Mouse (Mus musculus): ENCODE measurements at regions not wholly inside any gene's neighbourhood (a gene's known extent, or its start where the extent isn't known, plus 50 kb on each side); places are given as distances from the start of the nearest gene placed in this dataset.
A peak's percentile ranks its signal among the peaks of the same experiment; 100 is the strongest.

- Histone ChIP-seq H3K9ac (no peak overlapping the region), H3K36me3 (no peaks in the 10 kb centered on the region), H3K4me2 (replicated peaks) (no peak overlapping the region), H3K4me1 (peaks cover 6% of the 10 kb centered on the region; the same call in 1 of the 2 replicates), H3K27me3 (0 out of 2 replicates have a peak, but pooled peaks cover 9% of the 10 kb centered on the region), H3K9me3 (replicated peaks) (no peaks in the 10 kb centered on the region), H3K27ac (replicated peaks) (no peak overlapping the region), H3K4me3 (replicated peaks) (no peak overlapping the region)
- WGBS = 15% methylated on average over 5 of the region's 5 CpGs
- peak; percentile 80; the same call in 1 of the 2 replicates for ATAC-seq (ENCODE audit: insufficient number of reproducible peaks, low FRiP score, low TSS enrichment, low read depth)
Measured at GRCm38 (mm10) chr1:83870853-83871567, 463.0 kb upstream of the Sphkap start.

- Histone ChIP-seq H3K9me3 (replicated peaks) (no peaks in the 10 kb centered on the region), H3K4me2 (replicated peaks) (no peak overlapping the region), H3K4me1 (peaks cover 6% of the 10 kb centered on the region; the same call in 1 of the 2 replicates), H3K36me3 (no peaks in the 10 kb centered on the region), H3K4me3 (replicated peaks) (no peak overlapping the region), H3K9ac (no peak overlapping the region), H3K27me3 (0 out of 2 replicates have a peak, but pooled peaks cover 16% of the 10 kb centered on the region), H3K27ac (replicated peaks) (no peak overlapping the region)
- ATAC-seq (ENCODE audit: insufficient number of reproducible peaks, low FRiP score, low TSS enrichment, low read depth) = no peak
- WGBS = 53% methylated on average over 2 of the region's 2 CpGs
Measured at GRCm38 (mm10) chr1:83869046-83869445, 461.0 kb upstream of the Sphkap start.

GRCm38 (mm10) chr1:83862541-83862940, 454.5 kb upstream of the Sphkap start:
- Histone ChIP-seq H3K9me3 (replicated peaks) (no peaks in the 10 kb centered on the region), H3K4me1 (no peaks in the 10 kb centered on the region), H3K27me3 (0 out of 2 replicates have a peak, but pooled peaks cover 7% of the 10 kb centered on the region), H3K4me3 (replicated peaks) (no peak overlapping the region), H3K4me2 (replicated peaks) (no peak overlapping the region), H3K36me3 (no peaks in the 10 kb centered on the region), H3K9ac (no peak overlapping the region), H3K27ac (replicated peaks) (no peak overlapping the region)
- ATAC-seq (ENCODE audit: insufficient number of reproducible peaks, low FRiP score, low TSS enrichment, low read depth) = no peak
- WGBS = 68% methylated on average over 1 of the region's 1 CpGs

GRCm38 (mm10) chr1:83862128-83862527, 454.1 kb upstream of the Sphkap start:
- Histone ChIP-seq H3K4me3 (replicated peaks) (no peak overlapping the region), H3K36me3 (no peaks in the 10 kb centered on the region), H3K9me3 (replicated peaks) (no peaks in the 10 kb centered on the region), H3K4me2 (replicated peaks) (no peak overlapping the region), H3K4me1 (no peaks in the 10 kb centered on the region), H3K27ac (replicated peaks) (no peak overlapping the region), H3K9ac (no peak overlapping the region), H3K27me3 (0 out of 2 replicates have a peak, but pooled peaks cover 7% of the 10 kb centered on the region)
- WGBS = 47% methylated on average over 3 of the region's 3 CpGs
- ATAC-seq (ENCODE audit: insufficient number of reproducible peaks, low FRiP score, low TSS enrichment, low read depth) = no peak

GRCm38 (mm10) chr1:83859732-83860424, 451.9 kb upstream of the Sphkap start:
- H3K4me2 ChIP-seq (replicated peaks) = no peak overlapping the region
- H3K9me3 ChIP-seq (replicated peaks) = no peaks in the 10 kb centered on the region
- no peak overlapping the region for H3K4me3 ChIP-seq (replicated peaks)
- no peaks in the 10 kb centered on the region for H3K36me3 ChIP-seq
- H3K27me3 ChIP-seq = 0 out of 2 replicates have a peak, but pooled peaks cover 3% of the 10 kb centered on the region
- H3K4me1 ChIP-seq = no peaks in the 10 kb centered on the region
- H3K27ac ChIP-seq (replicated peaks) = no peak overlapping the region
- no peak overlapping the region for H3K9ac ChIP-seq
- no peak for ATAC-seq (ENCODE audit: insufficient number of reproducible peaks, low FRiP score, low TSS enrichment, low read depth)
- WGBS = 81% methylated on average over 3 of the region's 3 CpGs

- Histone ChIP-seq H3K27me3 (no peaks in the 10 kb centered on the region), H3K4me2 (replicated peaks) (no peak overlapping the region), H3K9ac (no peak overlapping the region), H3K27ac (replicated peaks) (no peak overlapping the region), H3K4me3 (replicated peaks) (no peak overlapping the region), H3K4me1 (no peaks in the 10 kb centered on the region), H3K9me3 (replicated peaks) (no peaks in the 10 kb centered on the region), H3K36me3 (no peaks in the 10 kb centered on the region)
- whole genome bisulfite sequencing = 52% methylated on average over 5 of the region's 5 CpGs
- no peak for ATAC-seq (ENCODE audit: insufficient number of reproducible peaks, low FRiP score, low TSS enrichment, low read depth)
Measured at GRCm38 (mm10) chr1:83853996-83854395, 446.0 kb upstream of the Sphkap start.

- Histone ChIP-seq H3K4me2 (replicated peaks) (no peak overlapping the region), H3K9ac (no peak overlapping the region), H3K27ac (replicated peaks) (no peak overlapping the region), H3K9me3 (replicated peaks) (no peaks in the 10 kb centered on the region), H3K4me1 (no peaks in the 10 kb centered on the region), H3K27me3 (no peaks in the 10 kb centered on the region), H3K36me3 (no peaks in the 10 kb centered on the region), H3K4me3 (replicated peaks) (no peak overlapping the region)
- ATAC-seq (ENCODE audit: insufficient number of reproducible peaks, low FRiP score, low TSS enrichment, low read depth) = no peak
- WGBS = 68% methylated on average over 6 of the region's 6 CpGs
Measured at GRCm38 (mm10) chr1:83851081-83851480, 443.1 kb upstream of the Sphkap start.

GRCm38 (mm10) chr1:83848414-83848813, 440.4 kb upstream of the Sphkap start:
- Histone ChIP-seq H3K9ac (no peak overlapping the region), H3K4me1 (no peaks in the 10 kb centered on the region), H3K4me3 (replicated peaks) (no peak overlapping the region), H3K27ac (replicated peaks) (no peak overlapping the region), H3K4me2 (replicated peaks) (no peak overlapping the region), H3K36me3 (no peaks in the 10 kb centered on the region), H3K9me3 (replicated peaks) (no peaks in the 10 kb centered on the region), H3K27me3 (no peaks in the 10 kb centered on the region)
- WGBS = 84% methylated on average over 2 of the region's 2 CpGs
- no peak for ATAC-seq (ENCODE audit: insufficient number of reproducible peaks, low FRiP score, low TSS enrichment, low read depth)

- no peaks in the 10 kb centered on the region for H3K36me3 ChIP-seq
- H3K27me3 ChIP-seq = no peaks in the 10 kb centered on the region
- no peak overlapping the region for H3K4me2 ChIP-seq (replicated peaks)
- H3K4me3 ChIP-seq (replicated peaks) = no peak overlapping the region
- H3K4me1 ChIP-seq = no peaks in the 10 kb centered on the region
- 52% methylated on average over 5 of the region's 5 CpGs for WGBS
- H3K9ac ChIP-seq = no peak overlapping the region
- H3K9me3 ChIP-seq (replicated peaks) = no peaks in the 10 kb centered on the region
- no peak for ATAC-seq (ENCODE audit: insufficient number of reproducible peaks, low FRiP score, low TSS enrichment, low read depth)
- no peak overlapping the region for H3K27ac ChIP-seq (replicated peaks)
Measured at GRCm38 (mm10) chr1:83847992-83848391, 440.0 kb upstream of the Sphkap start.

- no peak overlapping the region for H3K4me2 ChIP-seq (replicated peaks)
- no peak overlapping the region for H3K4me3 ChIP-seq (replicated peaks)
- H3K9me3 ChIP-seq (replicated peaks) = no peaks in the 10 kb centered on the region
- H3K36me3 ChIP-seq = no peaks in the 10 kb centered on the region
- no peak for ATAC-seq (ENCODE audit: insufficient number of reproducible peaks, low FRiP score, low TSS enrichment, low read depth)
- no peak overlapping the region for H3K9ac ChIP-seq
- no peak overlapping the region for H3K27ac ChIP-seq (replicated peaks)
- H3K27me3 ChIP-seq = no peaks in the 10 kb centered on the region
- WGBS = 73% methylated on average over 4 of the region's 4 CpGs
- H3K4me1 ChIP-seq = no peaks in the 10 kb centered on the region
Measured at GRCm38 (mm10) chr1:83844827-83845379, 436.9 kb upstream of the Sphkap start.

GRCm38 (mm10) chr1:83835965-83836364, 428.0 kb upstream of the Sphkap start:
- no peak overlapping the region for H3K9ac ChIP-seq
- WGBS = 87% methylated on average over 6 of the region's 6 CpGs
- H3K9me3 ChIP-seq (replicated peaks) = no peaks in the 10 kb centered on the region
- no peaks in the 10 kb centered on the region for H3K4me1 ChIP-seq
- no peaks in the 10 kb centered on the region for H3K36me3 ChIP-seq
- H3K4me2 ChIP-seq (replicated peaks) = no peak overlapping the region
- H3K27ac ChIP-seq (replicated peaks) = no peak overlapping the region
- ATAC-seq (ENCODE audit: insufficient number of reproducible peaks, low FRiP score, low TSS enrichment, low read depth) = no peak
- no peak overlapping the region for H3K4me3 ChIP-seq (replicated peaks)
- no peaks in the 10 kb centered on the region for H3K27me3 ChIP-seq
